In the genomic region with DNA sequence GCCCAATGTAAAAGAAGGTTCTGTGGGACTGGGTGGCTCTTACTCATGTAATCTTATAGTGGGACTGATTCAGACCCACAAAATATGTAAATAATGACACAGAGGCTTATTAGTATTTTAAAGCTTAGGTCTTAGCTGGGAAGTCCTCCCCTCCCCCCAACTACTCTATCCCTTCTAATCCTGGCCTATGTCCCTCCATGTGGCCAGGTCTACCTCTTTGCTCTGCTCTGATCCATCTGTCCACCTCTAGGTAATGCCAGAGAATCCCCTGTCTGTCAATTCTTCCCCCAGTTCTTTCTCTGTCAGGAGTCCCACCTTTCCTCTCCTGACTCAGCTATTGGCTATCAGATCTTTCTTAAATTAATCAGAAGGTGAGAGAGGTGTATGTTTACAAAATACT, we compare ENCODE assay signal across 20 mouse cellular contexts. TPM values are rescaled to one million over a fixed set of nuclear protein-coding genes. Genes with fewer than 3 reads are reported as not detected.
"Had no signal": no experiment of that assay in that cellular context is flagged by ENCODE, and none has a peak within 500 bp of the region (broad histone marks: within the 10 kb centered on the region; RNA-seq: fewer than 3 reads in every experiment).

No protein-coding gene starts in this region.

- H3K4me1 ChIP-seq: limb, embryonic 15.5 days had no signal

- H3K27ac ChIP-seq: kidney, postnatal 0 days; limb, embryonic 15.5 days; liver, embryonic 14.5 days; midbrain, embryonic 12.5 days; neural tube, embryonic 15.5 days had no signal

- H3K9ac ChIP-seq: limb, embryonic 15.5 days; liver, embryonic 14.5 days; midbrain, embryonic 12.5 days; neural tube, embryonic 15.5 days had no signal

- H3K36me3 ChIP-seq: limb, embryonic 15.5 days; midbrain, embryonic 12.5 days; neural tube, embryonic 15.5 days had no signal

- H3K4me3 ChIP-seq: limb, embryonic 15.5 days; midbrain, embryonic 12.5 days; neural tube, embryonic 15.5 days had no signal

- H3K4me2 ChIP-seq: limb, embryonic 15.5 days; midbrain, embryonic 12.5 days; neural tube, embryonic 15.5 days had no signal

- DNase-seq: kidney, adult 9 months; kidney, postnatal 36 days; layer of hippocampus, adult 9-11 months; layer of hippocampus, postnatal 36 days; lung, adult 18-20 months; right cerebral cortex, postnatal 14 days; thymus, adult 18-20 months; thymus, postnatal 25 days had no signal

- H3K9me3 ChIP-seq: limb, embryonic 15.5 days; midbrain, embryonic 12.5 days; neural tube, embryonic 15.5 days had no signal

RNA-seq across cellular contexts. Expression of a gene that starts 5.3 kb away (rescaled TPM):
- polyA plus RNA-seq: kidney, postnatal 0 days; limb, embryonic 11.5 days; lung, embryonic 16.5 days; midbrain, embryonic 12.5 days; midbrain, postnatal 0 days; neural tube, embryonic 11.5 days; neural tube, embryonic 15.5 days; small intestine, adult 2 months; stomach, embryonic 14.5 days; urinary bladder, adult 2 months had no signal
